Mouse (Mus musculus) frontal cortex, postnatal 14 days (tissue): Measurements from ENCODE around the gene Fubp1.

Experiments used
- DNase-seq, 2 experiments: peaks; one replicate each; pipeline ENCODE4 v3.0.0; 2022; ENCODE audit warnings: low spot score in 2 of 2

The Fubp1 gene

GRCm38 (mm10) chr3:152209967-152210634 lies at the start of gene Fubp1, which contains the start of gene Dnajb4:
Gene Fubp1 (plus strand): TSS chr3:152210422.
Gene Dnajb4 (minus strand): TSS chr3:152210302.
- DNase-seq: peak; percentile 98 to 100

- DNase-seq: no peak
Measured at GRCm38 (mm10) chr3:152160607-152161006, 49.6 kb upstream of the Fubp1 start.

GRCm38 (mm10) chr3:152163320-152163719 lies 46.9 kb upstream of the Fubp1 start:
- DNase-seq: no peak

- no peak for DNase-seq
Measured at GRCm38 (mm10) chr3:152165014-152165350, 45.2 kb upstream of the Fubp1 start.

- DNase-seq: peak in 1 of 2 experiments; percentile 31
Measured at GRCm38 (mm10) chr3:152165351-152166098, 44.7 kb upstream of the Fubp1 start.

- no peak for DNase-seq
Measured at GRCm38 (mm10) chr3:152166099-152166423, 44.2 kb upstream of the Fubp1 start, which contains the start of gene Gipc2. Gene Gipc2 (minus strand): TSS chr3:152166230.

- no peak for DNase-seq
Measured at GRCm38 (mm10) chr3:152166699-152167451, 43.3 kb upstream of the Fubp1 start.

GRCm38 (mm10) chr3:152168007-152168406 lies 42.2 kb upstream of the Fubp1 start:
- no peak for DNase-seq

- no peak for DNase-seq
Measured at GRCm38 (mm10) chr3:152170407-152170806, 39.8 kb upstream of the Fubp1 start.

GRCm38 (mm10) chr3:152171236-152171635 lies 39.0 kb upstream of the Fubp1 start:
- no peak for DNase-seq

- DNase-seq: no peak
Measured at GRCm38 (mm10) chr3:152171862-152172261, 38.4 kb upstream of the Fubp1 start.

- no peak for DNase-seq
Measured at GRCm38 (mm10) chr3:152172322-152172935, 37.8 kb upstream of the Fubp1 start.

- no peak for DNase-seq
Measured at GRCm38 (mm10) chr3:152178816-152179215, 31.4 kb upstream of the Fubp1 start.

GRCm38 (mm10) chr3:152179285-152179684 lies 30.9 kb upstream of the Fubp1 start:
- DNase-seq: no peak

- no peak for DNase-seq
Measured at GRCm38 (mm10) chr3:152180624-152181023, 29.6 kb upstream of the Fubp1 start.

- no peak for DNase-seq
Measured at GRCm38 (mm10) chr3:152183522-152183921, 26.7 kb upstream of the Fubp1 start.

GRCm38 (mm10) chr3:152186106-152186505 lies 24.1 kb upstream of the Fubp1 start:
- DNase-seq: no peak

GRCm38 (mm10) chr3:152189306-152189705 lies 20.9 kb upstream of the Fubp1 start:
- no peak for DNase-seq

- no peak for DNase-seq
Measured at GRCm38 (mm10) chr3:152190679-152191477, 19.3 kb upstream of the Fubp1 start.

GRCm38 (mm10) chr3:152191791-152192237 lies 18.4 kb upstream of the Fubp1 start:
- DNase-seq: no peak

- no peak for DNase-seq
Measured at GRCm38 (mm10) chr3:152192238-152192931, 17.8 kb upstream of the Fubp1 start.
